Mouse (Mus musculus): Measurements from ENCODE around the gene Nexn. TPM values are rescaled to one million over a fixed set of nuclear protein-coding genes. Genes with fewer than 3 reads are reported as not detected.
A peak's percentile ranks its signal among the peaks of the same experiment; 100 is the strongest.

Gene Nexn
- polyA plus RNA-seq, 1 experiment from 2014 or later: 5.9 TPM

DNA sequence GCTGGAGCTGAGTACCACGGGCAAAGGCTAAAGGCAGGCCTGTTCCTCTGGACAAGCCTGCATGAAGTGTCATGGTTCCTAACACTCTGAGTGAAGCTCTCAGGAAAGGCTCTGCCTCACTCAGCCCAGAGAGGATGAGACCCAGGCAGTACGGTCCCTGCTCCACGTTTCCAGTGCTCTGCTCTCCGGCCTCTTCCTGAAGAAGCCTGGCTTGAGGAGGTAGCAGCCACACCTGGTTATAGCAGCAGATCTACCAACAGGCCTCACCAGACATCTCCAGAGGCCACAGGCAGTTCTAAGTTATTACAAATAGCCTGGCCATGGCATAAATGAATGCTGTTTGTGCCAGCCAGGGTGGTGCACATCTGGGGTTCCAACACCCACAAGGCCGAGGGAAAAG, 22.1 kb upstream of the Nexn start:
- no peak overlapping the region for H3K4me2 ChIP-seq (ENCODE audit: low read depth)
- ATAC-seq (ENCODE audit: insufficient read depth, low FRiP score, low TSS enrichment): no peak
- DNase-seq (ENCODE audit: low spot score): no peak
- H3K9ac ChIP-seq (ENCODE audit: low read length): no peak overlapping the region
- WGBS: 89% methylated on average over 5 of the region's 5 CpGs
- no peak overlapping the region for H3K4me3 ChIP-seq (ENCODE audit: low read depth, low read length)
- H3K36me3 ChIP-seq (ENCODE audit: control insufficient read depth, insufficient read depth, low read length): peaks cover 6% of the 10 kb centered on the region
- no peaks in the 10 kb centered on the region for H3K27me3 ChIP-seq (ENCODE audit: control insufficient read depth, insufficient read depth, low read length)
- H3K9me3 ChIP-seq (ENCODE audit: control insufficient read depth, low read length): no peaks in the 10 kb centered on the region
- H3K27ac ChIP-seq (ENCODE audit: low read depth, low read length): no peak overlapping the region
- H3K4me1 ChIP-seq (ENCODE audit: control insufficient read depth, insufficient read depth, low read length): no peaks in the 10 kb centered on the region

DNA sequence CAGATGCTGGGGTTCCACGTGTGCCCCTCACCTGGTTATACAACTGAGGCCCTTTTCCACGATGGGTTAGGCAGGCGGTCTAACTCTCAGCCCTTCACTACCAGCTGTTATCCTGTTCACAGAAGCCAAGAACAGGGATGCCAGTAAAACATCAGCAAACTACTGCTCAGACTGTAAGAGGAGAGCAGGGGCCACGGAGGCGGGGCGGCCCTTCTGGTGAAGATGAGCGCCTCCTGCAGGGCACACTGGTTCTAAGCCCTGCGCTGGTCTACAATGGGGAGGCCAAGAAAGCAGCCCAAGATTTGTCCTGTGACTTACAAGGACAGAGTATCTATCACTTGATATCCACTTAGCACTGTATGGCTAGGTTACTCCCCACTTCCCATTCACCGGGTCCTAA, 21.7 kb upstream of the Nexn start:
- H3K9me3 ChIP-seq (ENCODE audit: control insufficient read depth, low read length): no peaks in the 10 kb centered on the region
- ATAC-seq (ENCODE audit: insufficient read depth, low FRiP score, low TSS enrichment) (no peak), DNase-seq (ENCODE audit: low spot score) (no peak)
- 79% methylated on average over 9 of the region's 9 CpGs for WGBS
- no peak overlapping the region for H3K27ac ChIP-seq (ENCODE audit: low read depth, low read length)
- no peaks in the 10 kb centered on the region for H3K27me3 ChIP-seq (ENCODE audit: control insufficient read depth, insufficient read depth, low read length)
- no peak overlapping the region for H3K4me3 ChIP-seq (ENCODE audit: low read depth, low read length)
- H3K4me2 ChIP-seq (ENCODE audit: low read depth): no peak overlapping the region
- peaks cover 6% of the 10 kb centered on the region for H3K36me3 ChIP-seq (ENCODE audit: control insufficient read depth, insufficient read depth, low read length)
- no peak overlapping the region for H3K9ac ChIP-seq (ENCODE audit: low read length)
- no peaks in the 10 kb centered on the region for H3K4me1 ChIP-seq (ENCODE audit: control insufficient read depth, insufficient read depth, low read length)

DNA sequence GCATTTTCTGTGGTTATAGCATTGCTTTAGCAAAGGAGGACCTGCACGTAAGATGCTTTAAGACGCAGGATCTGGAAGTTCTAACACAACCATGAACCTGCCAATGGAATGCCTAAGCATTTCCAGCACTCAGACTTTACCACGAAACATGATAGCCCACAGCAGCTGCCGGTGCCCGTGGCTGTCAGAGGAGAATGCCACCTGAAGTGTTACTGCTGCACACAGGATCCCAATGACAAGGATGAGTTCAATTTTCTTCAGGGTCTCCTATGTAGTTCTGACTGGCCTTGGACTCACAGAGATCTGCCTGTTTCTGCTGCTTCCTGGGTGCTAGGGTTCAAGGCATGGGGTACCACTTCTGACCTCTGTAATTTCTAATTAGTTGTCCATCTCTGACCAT, 18.6 kb upstream of the Nexn start:
- Histone ChIP-seq H3K36me3 (ENCODE audit: control insufficient read depth, insufficient read depth, low read length) (peaks cover 6% of the 10 kb centered on the region), H3K4me3 (ENCODE audit: low read depth, low read length) (no peak overlapping the region)
- WGBS: 81% methylated on average over 5 of the region's 5 CpGs

DNA sequence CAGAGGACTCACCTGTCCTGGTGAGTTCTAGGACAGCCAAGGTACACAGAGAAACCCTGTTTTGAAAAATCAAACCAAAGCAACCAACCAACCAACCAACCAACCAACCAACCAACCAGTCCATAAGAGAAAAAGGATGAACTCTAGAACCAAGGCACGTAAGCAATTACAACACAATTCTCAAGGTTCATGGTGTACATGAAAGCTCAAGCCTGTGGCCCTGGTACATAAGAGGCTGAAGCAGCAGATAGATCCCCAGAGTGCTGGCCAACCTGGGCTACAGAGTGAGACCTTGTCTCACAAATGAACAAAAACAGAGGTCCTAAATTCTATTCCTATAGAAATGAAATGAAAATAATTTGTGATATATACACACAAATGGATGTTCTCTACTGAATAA, 18.2 kb upstream of the Nexn start:
- no peak overlapping the region for H3K9ac ChIP-seq (ENCODE audit: low read length)
- no peak for ATAC-seq (ENCODE audit: insufficient read depth, low FRiP score, low TSS enrichment)
- H3K36me3 ChIP-seq (ENCODE audit: control insufficient read depth, insufficient read depth, low read length): peaks cover 6% of the 10 kb centered on the region
- H3K4me3 ChIP-seq (ENCODE audit: low read depth, low read length): no peak overlapping the region
- 96% methylated on average over 1 of the region's 1 CpGs for WGBS
- no peaks in the 10 kb centered on the region for H3K4me1 ChIP-seq (ENCODE audit: control insufficient read depth, insufficient read depth, low read length)
- H3K27ac ChIP-seq (ENCODE audit: low read depth, low read length): no peak overlapping the region
- no peaks in the 10 kb centered on the region for H3K27me3 ChIP-seq (ENCODE audit: control insufficient read depth, insufficient read depth, low read length)
- no peaks in the 10 kb centered on the region for H3K9me3 ChIP-seq (ENCODE audit: control insufficient read depth, low read length)
- no peak overlapping the region for H3K4me2 ChIP-seq (ENCODE audit: low read depth)
- no peak for DNase-seq (ENCODE audit: low spot score)

More for the DNA sequence above, 18.6 kb upstream of the Nexn start:
- no peak for ATAC-seq (ENCODE audit: insufficient read depth, low FRiP score, low TSS enrichment)
- Histone ChIP-seq H3K9ac (ENCODE audit: low read length) (no peak overlapping the region), H3K27ac (ENCODE audit: low read depth, low read length) (no peak overlapping the region), H3K4me1 (ENCODE audit: control insufficient read depth, insufficient read depth, low read length) (no peaks in the 10 kb centered on the region), H3K9me3 (ENCODE audit: control insufficient read depth, low read length) (no peaks in the 10 kb centered on the region), H3K27me3 (ENCODE audit: control insufficient read depth, insufficient read depth, low read length) (no peaks in the 10 kb centered on the region), H3K4me2 (ENCODE audit: low read depth) (no peak overlapping the region)
- DNase-seq (ENCODE audit: low spot score): no peak

DNA sequence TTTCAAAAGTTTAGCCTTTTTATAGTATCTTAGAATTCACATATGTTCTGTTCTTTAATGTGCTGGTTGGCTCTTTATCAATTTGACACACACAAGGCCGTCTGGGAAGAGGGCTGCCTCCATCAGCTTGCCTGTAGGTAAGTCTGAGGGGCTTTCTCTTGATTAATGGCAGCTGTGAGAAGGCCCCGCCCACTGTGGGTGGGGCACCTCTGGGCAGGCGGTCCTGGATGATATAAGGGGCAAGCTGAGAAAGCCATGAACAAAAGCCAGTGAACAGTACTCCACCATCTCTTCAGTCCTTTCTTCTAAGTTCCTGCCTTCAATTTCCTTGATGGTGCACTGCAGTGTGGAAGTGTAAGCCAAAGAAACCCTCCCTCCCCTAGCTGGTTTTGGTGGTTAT, 16.0 kb upstream of the Nexn start:
- Histone ChIP-seq H3K4me1 (ENCODE audit: control insufficient read depth, insufficient read depth, low read length) (no peaks in the 10 kb centered on the region), H3K36me3 (ENCODE audit: control insufficient read depth, insufficient read depth, low read length) (peaks cover 4% of the 10 kb centered on the region), H3K4me2 (ENCODE audit: low read depth) (no peak overlapping the region), H3K9ac (ENCODE audit: low read length) (no peak overlapping the region), H3K27me3 (ENCODE audit: control insufficient read depth, insufficient read depth, low read length) (no peaks in the 10 kb centered on the region), H3K9me3 (ENCODE audit: control insufficient read depth, low read length) (no peaks in the 10 kb centered on the region), H3K27ac (ENCODE audit: low read depth, low read length) (no peak overlapping the region), H3K4me3 (ENCODE audit: low read depth, low read length) (no peak overlapping the region)
- DNase-seq (ENCODE audit: low spot score) (no peak), ATAC-seq (ENCODE audit: insufficient read depth, low FRiP score, low TSS enrichment) (peak; percentile 63; the same call in 1 of the 2 replicates)
- 41% methylated on average over 3 of the region's 3 CpGs for WGBS

DNA sequence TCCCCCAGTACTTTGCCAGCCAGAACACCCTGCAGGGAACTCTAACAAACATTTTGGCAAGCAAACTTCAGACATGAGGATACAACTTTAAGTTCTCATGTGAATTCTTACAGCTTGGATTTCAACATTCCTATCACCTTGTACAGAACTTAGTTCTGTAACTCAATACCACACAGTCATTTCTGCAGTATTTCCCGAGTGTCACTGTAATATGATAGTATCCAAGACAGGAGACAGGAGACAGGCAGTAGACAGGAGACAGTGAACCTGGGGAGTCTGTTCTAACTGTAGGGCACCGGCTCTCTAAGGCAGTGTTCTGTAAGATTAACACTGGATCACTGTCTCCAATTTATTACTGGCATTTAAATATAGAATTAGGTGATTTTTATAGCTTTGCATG, 12.3 kb upstream of the Nexn start:
- H3K4me2 ChIP-seq (ENCODE audit: low read depth): no peak overlapping the region
- no peaks in the 10 kb centered on the region for H3K9me3 ChIP-seq (ENCODE audit: control insufficient read depth, low read length)
- no peak for DNase-seq (ENCODE audit: low spot score)
- 0 out of 2 replicates have a peak, but pooled peaks cover 1% of the 10 kb centered on the region for H3K36me3 ChIP-seq (ENCODE audit: control insufficient read depth, insufficient read depth, low read length)
- no peak overlapping the region for H3K27ac ChIP-seq (ENCODE audit: low read depth, low read length)
- H3K27me3 ChIP-seq (ENCODE audit: control insufficient read depth, insufficient read depth, low read length): no peaks in the 10 kb centered on the region
- no peak overlapping the region for H3K9ac ChIP-seq (ENCODE audit: low read length)
- ATAC-seq (ENCODE audit: insufficient read depth, low FRiP score, low TSS enrichment): no peak
- H3K4me3 ChIP-seq (ENCODE audit: low read depth, low read length): no peak overlapping the region
- WGBS: 59% methylated on average over 2 of the region's 2 CpGs
- H3K4me1 ChIP-seq (ENCODE audit: control insufficient read depth, insufficient read depth, low read length): no peaks in the 10 kb centered on the region

DNA sequence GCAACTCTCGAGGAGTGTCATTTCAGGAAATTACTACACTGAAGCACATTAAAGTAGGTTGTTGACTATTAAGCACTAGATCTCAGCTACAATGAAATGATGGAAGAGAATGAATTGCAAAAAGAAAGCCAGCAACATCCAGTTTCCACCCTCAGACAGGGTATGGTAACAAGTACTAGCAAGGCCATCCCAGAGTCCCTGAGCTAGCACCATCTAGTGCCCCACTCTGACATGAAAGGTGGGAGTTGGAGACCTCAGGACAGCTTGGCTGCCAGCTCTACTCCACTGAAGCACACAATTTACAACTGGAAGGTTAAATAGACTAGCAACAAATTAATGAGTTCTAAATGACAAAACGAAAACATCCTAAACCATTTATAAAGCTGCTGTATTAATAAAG, 11.8 kb upstream of the Nexn start:
- Histone ChIP-seq H3K4me3 (ENCODE audit: low read depth, low read length) (no peak overlapping the region), H3K4me1 (ENCODE audit: control insufficient read depth, insufficient read depth, low read length) (no peaks in the 10 kb centered on the region), H3K27ac (ENCODE audit: low read depth, low read length) (no peak overlapping the region), H3K4me2 (ENCODE audit: low read depth) (no peak overlapping the region), H3K36me3 (ENCODE audit: control insufficient read depth, insufficient read depth, low read length) (no peaks in the 10 kb centered on the region), H3K9me3 (ENCODE audit: control insufficient read depth, low read length) (no peaks in the 10 kb centered on the region), H3K9ac (ENCODE audit: low read length) (no peak overlapping the region), H3K27me3 (ENCODE audit: control insufficient read depth, insufficient read depth, low read length) (no peaks in the 10 kb centered on the region)
- 89% methylated on average over 2 of the region's 2 CpGs for WGBS
- DNase-seq (ENCODE audit: low spot score) (no peak), ATAC-seq (ENCODE audit: insufficient read depth, low FRiP score, low TSS enrichment) (no peak)

DNA sequence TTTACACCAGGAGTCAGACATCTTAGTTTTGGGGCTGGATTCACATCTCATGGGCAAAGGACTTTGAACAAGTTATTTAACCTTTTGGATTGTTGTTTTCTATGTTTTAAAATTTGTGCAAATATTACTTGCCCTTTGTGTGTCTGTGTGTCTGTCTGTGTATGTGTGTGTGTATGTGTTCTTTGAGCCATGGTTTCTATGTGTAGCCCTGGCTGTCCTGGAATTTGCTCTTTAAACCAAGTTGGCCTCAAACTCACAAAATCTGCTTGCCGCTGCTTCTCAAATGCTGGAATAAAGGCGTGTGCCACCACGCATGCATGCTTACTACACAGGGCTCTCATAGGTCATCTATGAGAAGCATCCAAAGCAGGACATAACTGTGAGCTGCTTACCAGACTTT, 10.8 kb upstream of the Nexn start:
- Histone ChIP-seq H3K36me3 (ENCODE audit: control insufficient read depth, insufficient read depth, low read length) (no peaks in the 10 kb centered on the region), H3K27ac (ENCODE audit: low read depth, low read length) (no peak overlapping the region), H3K4me3 (ENCODE audit: low read depth, low read length) (no peak overlapping the region), H3K27me3 (ENCODE audit: control insufficient read depth, insufficient read depth, low read length) (no peaks in the 10 kb centered on the region), H3K4me2 (ENCODE audit: low read depth) (no peak overlapping the region), H3K4me1 (ENCODE audit: control insufficient read depth, insufficient read depth, low read length) (no peaks in the 10 kb centered on the region), H3K9me3 (ENCODE audit: control insufficient read depth, low read length) (no peaks in the 10 kb centered on the region), H3K9ac (ENCODE audit: low read length) (no peak overlapping the region)
- no peak for ATAC-seq (ENCODE audit: insufficient read depth, low FRiP score, low TSS enrichment)
- WGBS: 96% methylated on average over 3 of the region's 3 CpGs
- DNase-seq (ENCODE audit: low spot score): no peak

DNA sequence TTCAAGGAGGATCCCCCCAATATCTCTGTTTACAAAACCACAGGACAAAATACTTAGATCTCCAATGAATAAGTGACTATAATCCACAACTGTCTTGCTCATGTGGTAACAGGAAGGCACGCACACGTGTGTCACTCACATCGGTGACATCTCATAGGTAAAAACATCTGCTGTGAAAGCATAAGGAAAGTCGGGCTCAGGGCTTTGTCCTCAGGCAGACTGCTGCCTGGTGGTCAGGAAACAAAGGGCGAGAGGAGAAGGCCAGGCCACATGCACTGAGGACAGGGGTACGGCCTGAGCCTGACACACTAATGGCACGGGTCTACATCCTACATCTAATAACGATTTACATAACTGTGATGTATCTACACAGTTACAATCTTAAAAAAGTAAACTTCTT, 8.9 kb upstream of the Nexn start:
- Histone ChIP-seq H3K27ac (ENCODE audit: low read depth, low read length) (no peak overlapping the region), H3K4me2 (ENCODE audit: low read depth) (no peak overlapping the region), H3K36me3 (ENCODE audit: control insufficient read depth, insufficient read depth, low read length) (no peaks in the 10 kb centered on the region), H3K9me3 (ENCODE audit: control insufficient read depth, low read length) (no peaks in the 10 kb centered on the region), H3K9ac (ENCODE audit: low read length) (no peak overlapping the region), H3K27me3 (ENCODE audit: control insufficient read depth, insufficient read depth, low read length) (no peaks in the 10 kb centered on the region), H3K4me3 (ENCODE audit: low read depth, low read length) (no peak overlapping the region), H3K4me1 (ENCODE audit: control insufficient read depth, insufficient read depth, low read length) (no peaks in the 10 kb centered on the region)
- WGBS: 81% methylated on average over 8 of the region's 8 CpGs
- no peak for DNase-seq (ENCODE audit: low spot score)
- ATAC-seq (ENCODE audit: insufficient read depth, low FRiP score, low TSS enrichment): no peak
